In genomic region chr14:78590335-78590734, GRCm38 (mm10) we compare ENCODE assay signal across 7 mouse cellular contexts. TPM values are rescaled to one million over a fixed set of nuclear protein-coding genes. Genes with fewer than 3 reads are reported as not detected.
DNase-seq lines count a peak whose midpoint lies in the region; ATAC-seq and TF ChIP-seq lines count a peak whose summit lies in the region.

No protein-coding gene starts in this region.

- H3K36me3 ChIP-seq in liver, embryonic 14.5 days (replicated peaks; ENCODE audit: control insufficient read depth, insufficient read depth, low read depth), result no peaks in the 10 kb centered on the region
- 0 out of 2 replicates have a peak, but pooled peaks cover 4% of the 10 kb centered on the region for H3K36me3 ChIP-seq in liver, embryonic 12.5 days
- peaks cover 5% of the 10 kb centered on the region for H3K36me3 ChIP-seq in midbrain, embryonic 10.5 days

- no peak overlapping the region for H3K4me3 ChIP-seq in liver, embryonic 14.5 days (ENCODE audit: insufficient read depth in 1 of 2, low read depth in 2 of 2, low read length in 2 of 2)
- no peak overlapping the region for H3K4me3 ChIP-seq in liver, embryonic 12.5 days
- no peak overlapping the region for H3K4me3 ChIP-seq in midbrain, embryonic 10.5 days

- H3K4me2 ChIP-seq in liver, embryonic 14.5 days (ENCODE audit: low read depth), result no peak overlapping the region
- no peak overlapping the region for H3K4me2 ChIP-seq in liver, embryonic 12.5 days

- ATAC-seq in liver, embryonic 14.5 days (ENCODE audit: insufficient read depth), result no peak
- ATAC-seq in liver, embryonic 12.5 days, result no peak

- peak; percentile 53 for TF ChIP-seq CTCF in liver, embryonic 14.5 days (IDR thresholded peaks at IDR 0.05; ENCODE audit: low read depth)

- WGBS in liver, embryonic 14.5 days (ENCODE audit: insufficient replicate concordance), result 7% methylated on average over 2 of the region's 2 CpGs
- 5% methylated on average over 2 of the region's 2 CpGs for WGBS in liver, embryonic 12.5 days (ENCODE audit: insufficient replicate concordance)
- 6% methylated on average over 2 of the region's 2 CpGs for WGBS in midbrain, embryonic 10.5 days

- H3K4me1 ChIP-seq in liver, embryonic 14.5 days (replicated peaks; ENCODE audit: control insufficient read depth in 2 of 2, insufficient read depth in 2 of 2, low read length in 1 of 2), result peaks cover 0 to 2% of the 10 kb centered on the region in 2 experiments; a peak in 1 of 4 replicates
- 0 out of 2 replicates have a peak, but pooled peaks cover 3% of the 10 kb centered on the region for H3K4me1 ChIP-seq in liver, embryonic 12.5 days
- H3K4me1 ChIP-seq in midbrain, embryonic 10.5 days, result no peaks in the 10 kb centered on the region

- TF ChIP-seq EP300 in liver, embryonic 14.5 days (IDR thresholded peaks at IDR 0.05; ENCODE audit: low read depth), result no peak

- no peaks in the 10 kb centered on the region for H3K27me3 ChIP-seq in liver, embryonic 14.5 days (ENCODE audit: control insufficient read depth, insufficient read depth, low read length)
- no peaks in the 10 kb centered on the region for H3K27me3 ChIP-seq in liver, embryonic 12.5 days (replicated peaks)
- no peaks in the 10 kb centered on the region for H3K27me3 ChIP-seq in midbrain, embryonic 10.5 days (ENCODE audit: low read depth, poor library complexity, severe bottlenecking)

- H3K9ac ChIP-seq in liver, embryonic 14.5 days (replicated peaks), result no peak overlapping the region
- no peak overlapping the region for H3K9ac ChIP-seq in liver, embryonic 12.5 days

- H3K9me3 ChIP-seq in liver, embryonic 14.5 days (ENCODE audit: control insufficient read depth, low read length), result no peaks in the 10 kb centered on the region
- H3K9me3 ChIP-seq in liver, embryonic 12.5 days (replicated peaks), result no peaks in the 10 kb centered on the region
- no peaks in the 10 kb centered on the region for H3K9me3 ChIP-seq in midbrain, embryonic 10.5 days (replicated peaks)

- no peak overlapping the region for H3K27ac ChIP-seq in liver, embryonic 14.5 days
- H3K27ac ChIP-seq in liver, embryonic 12.5 days, result no peak overlapping the region
- no peak overlapping the region for H3K27ac ChIP-seq in midbrain, embryonic 10.5 days (replicated peaks)

- DNase-seq in liver, embryonic 14.5 days (ENCODE audit: low read depth in 3 of 3, low spot score in 3 of 3), result no peak
- peak; percentile 22 to 37 for DNase-seq in adrenal gland, postnatal 36 days
- DNase-seq in embryo, embryonic 11.5 days (ENCODE audit: low read depth, low spot score), result peak; percentile 31
- DNase-seq in layer of hippocampus, adult 18-20 months (ENCODE audit: low spot score in 2 of 2), result peak; percentile 33 to 70
- DNase-seq in midbrain, embryonic 10.5 days (ENCODE audit: low spot score), result peak; percentile 41
- peak; percentile 41 to 46 for DNase-seq in thymus, postnatal 36 days

RNA-seq across cellular contexts. Expression of gene Akap11, which starts 53.7 kb away (rescaled TPM):
- 5.6 and 8.2 TPM in 2 replicates for polyA plus RNA-seq in liver, embryonic 14.5 days (2012; rRNA removed)
- 5.4 TPM in 2 replicates for polyA plus RNA-seq in liver, embryonic 14.5 days (2014; fragmentation: Nextera tagmentation; extraction: Ambion mirVana)
- 9.5 and 11.2 TPM in 2 replicates for polyA plus RNA-seq in liver, embryonic 12.5 days (2016; fragmentation: Nextera tagmentation; extraction: Ambion mirVana)
- total RNA-seq in adrenal gland, postnatal 36 days (2021), result 10 to 100 TPM; 47.9 to 51.7 TPM
- 100 to 1,000 TPM; 183 to 188 TPM for total RNA-seq in layer of hippocampus, adult 18-20 months (2021)
- 15.6 and 17.9 TPM in 2 replicates for polyA plus RNA-seq in midbrain, embryonic 10.5 days (2016; fragmentation: Nextera tagmentation; extraction: Ambion mirVana)

Comparison
In these comparisons a context has a peak if more than half of its experiments do, and no peak if none do; other contexts are left out.
1. DNase-seq: peak in adrenal gland, postnatal 36 days (2 of 2), embryo, embryonic 11.5 days (single experiment), layer of hippocampus, adult 18-20 months (2 of 2), midbrain, embryonic 10.5 days (single experiment) and thymus, postnatal 36 days (2 of 2); none in liver, embryonic 14.5 days (0 of 3).